Mouse (Mus musculus): ENCODE results near the gene Retreg1.
"Not testable (repeated sequence)": the region's sequence is repeated elsewhere in the genome, so short reads cannot be mapped to it uniquely, and the experiment has no call there.

- TF ChIP-seq CTCF, POLR2A (IDR thresholded peaks at IDR 0.05; ENCODE audit: extremely low read depth, insufficient read depth, low read length): not testable (repeated sequence)
Observed at GRCm38 (mm10) chr15:25983614-25984013, 140.6 kb downstream of the Retreg1 start.

Measured in cortical plate, adult 2 months (tissue).